Mouse (Mus musculus) regulatory T cell (primary cell): Measurements from ENCODE around the gene Endog.

ENCODE experiments used
- in situ Hi-C: fragments of 300-600 bp; cut with MboI, MseI; formaldehyde crosslinking; loops from one replicate; pipeline ENCODE4 v1.15.1; 2025; ENCODE audit warnings: high pct_unique_total_duplicates

The Endog gene

DNA sequence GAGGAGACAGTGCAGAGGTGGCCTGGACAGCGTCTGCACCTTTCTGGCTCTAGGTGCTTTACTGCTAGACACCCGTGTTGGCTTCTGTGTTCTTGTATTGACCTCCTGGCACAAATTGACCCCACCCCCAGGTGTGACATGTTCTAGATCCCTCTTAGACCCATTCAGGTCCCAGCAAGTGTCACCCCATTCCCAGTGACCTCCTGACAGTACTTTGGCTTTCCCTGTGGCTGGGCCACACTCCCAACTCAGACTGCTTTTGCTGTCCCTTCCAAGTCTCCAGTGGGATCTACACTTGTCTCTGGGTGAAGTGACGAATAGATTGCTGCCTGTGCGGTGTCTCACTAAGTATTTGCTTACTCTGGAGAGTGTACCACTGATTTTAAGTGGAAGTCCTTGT, 36.1 kb downstream of the Endog start:
- in situ Hi-C loops = no loop called here

GRCm38 (mm10) chr2:30207886-30208285, 36.6 kb downstream of the Endog start:
- in situ Hi-C loops = no loop called here

DNA sequence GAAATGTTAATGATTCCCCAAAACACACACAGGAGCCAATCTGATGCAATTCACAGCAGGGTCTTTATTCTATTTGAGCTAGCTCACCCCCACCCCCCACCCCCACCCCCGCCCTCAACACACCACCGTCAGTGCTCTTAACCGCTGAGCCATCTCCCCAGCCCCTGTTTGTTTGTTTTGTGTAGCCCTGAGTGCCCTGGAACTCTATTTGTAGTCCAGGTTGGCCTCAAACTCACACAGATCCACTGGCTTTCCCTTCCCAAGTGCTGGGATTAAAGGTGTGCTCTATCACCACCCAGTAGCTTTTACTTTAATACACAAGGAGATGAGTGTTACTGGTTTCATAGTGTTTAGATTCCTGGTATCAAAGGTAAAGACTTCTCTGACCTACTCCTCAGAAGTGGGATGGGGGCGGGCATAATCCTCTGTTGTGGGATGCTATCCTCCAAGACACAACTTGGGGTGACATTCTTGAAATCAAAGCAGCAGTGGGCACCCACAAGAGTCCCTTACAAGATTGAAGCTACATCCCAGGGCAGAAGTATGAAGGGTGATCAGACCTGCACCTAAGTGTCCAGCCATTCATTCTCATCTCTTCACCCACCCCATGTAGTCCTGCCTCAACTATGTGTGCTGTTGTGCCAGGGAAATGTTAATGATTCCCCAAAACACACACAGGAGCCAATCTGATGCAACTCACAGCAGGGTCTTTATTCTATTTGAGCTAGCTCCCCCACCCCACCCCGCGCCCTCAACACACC, 40.3 kb downstream of the Endog start:
- in situ Hi-C loops = no loop called here

- in situ Hi-C loops = no loop called here
These were observed 40.9 kb downstream of the Endog start for GRCm38 (mm10) chr2:30212169-30212545.

DNA sequence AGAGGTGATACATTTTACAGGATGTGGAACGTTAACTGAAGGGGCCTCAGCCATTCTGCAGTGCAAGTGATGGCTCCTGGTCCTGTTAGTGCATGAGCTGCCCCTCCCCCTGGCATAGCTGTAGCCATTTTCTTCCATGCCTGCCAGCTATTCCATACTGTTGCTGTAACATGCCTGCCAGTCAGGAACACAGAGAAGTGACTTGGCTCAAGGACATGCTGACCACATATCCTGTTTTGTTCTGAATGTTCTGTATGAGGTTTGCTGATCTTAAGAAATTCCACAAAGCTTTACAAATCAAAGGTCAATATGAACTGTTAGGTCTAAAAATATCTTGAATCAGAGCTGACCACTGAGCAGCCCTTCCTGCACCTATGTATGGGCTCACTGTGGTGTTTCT, 41.7 kb downstream of the Endog start:
- in situ Hi-C loops = no loop called here

GRCm38 (mm10) chr2:30214745-30215144, 43.5 kb downstream of the Endog start:
- in situ Hi-C loops = no loop called here

DNA sequence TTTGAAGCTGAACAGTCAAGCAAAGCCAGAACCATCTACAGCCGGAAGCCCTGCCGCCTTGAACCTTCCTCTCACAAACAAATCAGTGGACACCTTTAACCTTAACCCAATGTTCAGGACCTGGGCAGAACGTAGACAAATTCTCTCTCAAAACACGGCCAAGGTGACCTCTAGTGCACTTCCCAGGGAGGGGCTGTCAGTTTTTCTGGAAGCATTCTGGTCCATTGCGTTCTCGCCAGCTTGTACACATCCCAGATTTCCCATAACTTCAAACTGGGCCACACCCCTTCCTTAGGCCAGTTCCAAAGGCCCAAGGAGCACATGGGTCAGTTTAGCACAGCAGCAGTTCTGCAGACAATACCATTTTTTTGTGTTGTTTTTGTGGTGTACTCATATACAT, 44.2 kb downstream of the Endog start:
- in situ Hi-C loops = no loop called here

DNA sequence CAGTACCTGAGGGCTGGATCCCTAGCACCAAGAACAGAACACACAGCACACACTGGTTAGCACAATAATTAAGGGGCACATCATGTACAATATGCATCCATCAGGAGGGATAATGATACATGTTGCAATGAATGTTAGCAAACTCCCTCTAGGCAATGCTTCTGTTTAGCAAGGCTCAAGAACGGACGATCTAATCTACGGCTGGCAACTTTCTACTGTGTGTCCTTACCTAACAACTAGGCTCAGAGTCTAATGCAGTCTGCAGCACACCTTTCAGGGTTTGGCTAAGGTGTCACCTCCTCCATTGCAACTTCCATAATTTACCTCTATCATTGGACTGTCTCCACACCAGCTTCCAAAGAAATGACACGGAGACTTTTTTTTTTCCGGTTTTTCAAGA, 45.0 kb downstream of the Endog start:
- in situ Hi-C loops = no loop called here
